9 mouse cellular contexts compared by ENCODE assay signal in genomic region chr3:51660821-51661276, GRCm38 (mm10). TPM values are rescaled to one million over a fixed set of nuclear protein-coding genes. Genes with fewer than 3 reads are reported as not detected.
DNase-seq lines count a peak whose midpoint lies in the region; ATAC-seq lines count a peak whose summit lies in the region.
"Had no signal": no experiment of that assay in that cellular context is flagged by ENCODE, and none has a peak within 500 bp of the region (broad histone marks: within the 10 kb centered on the region; RNA-seq: fewer than 3 reads in every experiment).

No protein-coding gene starts in this region.

- ATAC-seq in erythroid progenitor cell, adult 5-6 weeks (replicated peaks; ENCODE audit: low FRiP score, poor library complexity, severe bottlenecking): 0 out of 2 replicates have a peak, but pooled peaks have one; percentile 33
- ATAC-seq: midbrain, embryonic 13.5 days had no signal

- peak; percentile 41 for DNase-seq in urinary bladder, postnatal 14 days (ENCODE audit: low spot score)
- DNase-seq in urinary bladder, postnatal 4 days (ENCODE audit: low spot score in 2 of 2): no peak
- DNase-seq in lung, postnatal 25 days (ENCODE audit: low spot score): peak; percentile 51
- no peak for DNase-seq in neural tube, embryonic 10.5 days (ENCODE audit: extremely low spot score, low spot score)
- no peak for DNase-seq in cerebellum, adult 8-10 months
- no peak for DNase-seq in heart, postnatal 14 days
- DNase-seq: gastrocnemius, postnatal 10 days had no signal

- intact Hi-C loops in heart, postnatal 14 days (cut with DNase I): no loop called here

RNA-seq across cellular contexts. Expression of gene Mgst2, which starts 0.7 kb away (rescaled TPM):
- total RNA-seq in erythroid progenitor cell, adult 5-6 weeks (2015; ENCODE audit: low replicate concordance): 19.3 and 31.0 TPM in 2 replicates
- total RNA-seq in erythroid progenitor cell, adult 5-6 weeks (2017; ENCODE audit: low replicate concordance): 14.5 and 33.0 TPM in 2 replicates
- total RNA-seq in heart, postnatal 14 days (2021): 1 to 10 TPM; 2.1 to 2.9 TPM

Comparison
In these comparisons a context has a peak if more than half of its experiments do, and no peak if none do; other contexts are left out.
1. DNase-seq: peak in urinary bladder, postnatal 14 days (single experiment) and lung, postnatal 25 days (single experiment); none in urinary bladder, postnatal 4 days (0 of 2), neural tube, embryonic 10.5 days (single experiment), cerebellum, adult 8-10 months (single experiment) and heart, postnatal 14 days (0 of 2).
2. RNA of gene Mgst2, which starts 0.7 kb away (total RNA-seq): 14.5 to 33.0 TPM in erythroid progenitor cell, adult 5-6 weeks; 2.1 to 2.9 TPM in heart, postnatal 14 days; every median in the first group is over 4 times any median in the second.